Mouse (Mus musculus) layer of hippocampus, postnatal 14 days (tissue): ENCODE data around the gene Cox20. TPM values are rescaled to one million over a fixed set of nuclear protein-coding genes. Genes with fewer than 3 reads are reported as not detected.
"Not testable (repeated sequence)": the region's sequence is repeated elsewhere in the genome, so short reads cannot be mapped to it uniquely, and the experiment has no call there.

Source experiments
- DNase-seq, 2 experiments: peaks; one replicate each; pipeline ENCODE4 v3.0.0; 2021 to 2022; ENCODE audit warnings: low spot score in 2 of 2, mixed read lengths in 1 of 2
- long read RNA-seq, 2 experiments: library from polyadenylated mRNA; stranded (forward); transcript quantifications; one replicate each; pipeline ENCODE4 v2.0.0; 2021
- total RNA-seq, 2 experiments: library from RNA; stranded (reverse); gene quantifications; 2 replicates each; pipeline ENCODE4 v1.2.3; 2021

Gene Cox20
- total RNA-seq, result 10 to 100 TPM; 40.5 to 46.1 TPM
- long read RNA-seq, experiment 1, transcript Cox20-201 (4 exons, 471 nt), result major isoform, 10 of 12 reads
- long read RNA-seq, experiment 1, partial matches to known transcripts, result 0 of 12 reads
- long read RNA-seq, experiment 1, other reads (novel, unspliced or antisense), result 1 of 12 reads
- long read RNA-seq, experiment 2, transcript Cox20-201 (4 exons, 471 nt), result major isoform, 46 of 52 reads
- long read RNA-seq, experiment 2, partial matches to known transcripts, result 1 of 52 reads
- long read RNA-seq, experiment 2, other reads (novel, unspliced or antisense), result 2 of 52 reads

GRCm38 (mm10) chr1:178318389-178319184, at the start of gene Cox20:
Gene Cox20 (plus strand): TSS chr1:178319130.
- peak; percentile 95 to 97 for DNase-seq

GRCm38 (mm10) chr1:178270635-178271034, 48.3 kb upstream of the Cox20 start:
- no peak for DNase-seq

GRCm38 (mm10) chr1:178275174-178275730, 43.7 kb upstream of the Cox20 start:
- no peak for DNase-seq

GRCm38 (mm10) chr1:178275738-178276053, 43.2 kb upstream of the Cox20 start:
- DNase-seq, result no peak

GRCm38 (mm10) chr1:178276054-178276911, 42.6 kb upstream of the Cox20 start:
- peak; percentile 67 to 80 for DNase-seq

GRCm38 (mm10) chr1:178283314-178283713, 35.6 kb upstream of the Cox20 start:
- DNase-seq, result not testable (repeated sequence)

- DNase-seq, result no peak
These were observed 34.8 kb upstream of the Cox20 start for GRCm38 (mm10) chr1:178283946-178284720.

- no peak for DNase-seq
These were observed 31.2 kb upstream of the Cox20 start for GRCm38 (mm10) chr1:178287601-178288176.

- no peak for DNase-seq
These were observed 27.2 kb upstream of the Cox20 start for GRCm38 (mm10) chr1:178291716-178292115.

GRCm38 (mm10) chr1:178294051-178294450, 24.9 kb upstream of the Cox20 start:
- no peak for DNase-seq

- not testable (repeated sequence) for DNase-seq
These were observed 17.7 kb upstream of the Cox20 start for GRCm38 (mm10) chr1:178301261-178301660.

- peak; percentile 54 to 77 for DNase-seq
These were observed 15.5 kb upstream of the Cox20 start for GRCm38 (mm10) chr1:178303425-178303824.

- no peak for DNase-seq
These were observed 9.4 kb upstream of the Cox20 start for GRCm38 (mm10) chr1:178309487-178309886.

GRCm38 (mm10) chr1:178310128-178310527, 8.8 kb upstream of the Cox20 start:
- no peak for DNase-seq

- DNase-seq, result no peak
These were observed 5.8 kb upstream of the Cox20 start for GRCm38 (mm10) chr1:178313039-178313597.

GRCm38 (mm10) chr1:178314236-178314635, 4.7 kb upstream of the Cox20 start:
- DNase-seq, result no peak

- peak in 1 of 2 experiments; percentile 20 for DNase-seq
These were observed 1.5 kb upstream of the Cox20 start for GRCm38 (mm10) chr1:178317275-178318001.

GRCm38 (mm10) chr1:178318002-178318388, 935 bp upstream of the Cox20 start:
- DNase-seq, result no peak
